Mouse (Mus musculus): Measurements from ENCODE around the gene Arcn1. TPM values are rescaled to one million over a fixed set of nuclear protein-coding genes. Genes with fewer than 3 reads are reported as not detected.

The Arcn1 gene
- polyA plus RNA-seq, 1 experiment from 2014 or later, result 192 TPM

DNA sequence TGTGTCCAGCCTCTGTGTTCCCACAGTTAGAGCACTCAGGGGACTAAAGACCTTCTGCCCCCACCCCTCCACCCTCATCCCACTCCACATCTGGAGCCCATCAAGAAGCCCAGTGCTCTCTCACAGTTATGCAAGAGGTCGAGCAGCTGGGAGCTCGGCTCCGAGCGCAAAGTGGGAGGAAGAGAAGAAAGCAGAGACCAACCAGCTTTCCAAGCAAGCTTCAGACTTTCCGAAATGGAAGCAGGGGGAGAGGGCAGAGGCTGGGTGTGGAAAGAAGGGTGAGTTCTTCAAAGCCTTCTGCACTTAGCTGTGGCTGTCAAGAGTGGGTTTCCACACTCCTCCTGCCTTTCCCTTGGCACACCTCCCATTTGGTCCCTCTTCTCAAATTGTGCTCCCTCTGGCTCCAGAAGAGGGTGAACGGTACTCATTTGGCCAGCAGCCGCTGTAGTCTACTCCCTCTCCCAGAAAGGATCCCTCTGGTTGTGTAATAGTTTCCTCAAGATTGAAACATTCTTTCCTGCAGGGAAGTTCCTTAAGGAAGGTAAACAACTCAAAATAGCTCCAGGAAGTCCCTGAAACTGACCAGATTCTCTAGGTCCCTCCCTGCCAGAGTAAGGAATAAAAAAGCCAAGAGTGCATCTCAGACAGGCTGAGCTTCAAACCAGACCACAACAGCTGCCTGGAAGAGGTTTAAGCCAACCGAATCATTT, 30.2 kb downstream of the Arcn1 start:
- H3K4me1 ChIP-seq, result peaks cover 40% of the 10 kb centered on the region
- H3K4me2 ChIP-seq, result peak overlapping the region; percentile 17
- H3K9me3 ChIP-seq, result no peaks in the 10 kb centered on the region
- H3K4me3 ChIP-seq, result no peak overlapping the region; the same call in 1 of the 2 replicates
- no peak for ATAC-seq (ENCODE audit: insufficient number of reproducible peaks, insufficient read depth, low FRiP score, low TSS enrichment, low read depth)
- H3K9ac ChIP-seq, result peak overlapping the region; percentile 36; the same call in 1 of the 2 replicates
- H3K27ac ChIP-seq, result peak overlapping the region; percentile 81
- H3K36me3 ChIP-seq, result peaks cover 14% of the 10 kb centered on the region
- WGBS, result 29% methylated on average over 8 of the region's 8 CpGs
- peaks cover 18% of the 10 kb centered on the region; the same call in 1 of the 2 replicates for H3K27me3 ChIP-seq

DNA sequence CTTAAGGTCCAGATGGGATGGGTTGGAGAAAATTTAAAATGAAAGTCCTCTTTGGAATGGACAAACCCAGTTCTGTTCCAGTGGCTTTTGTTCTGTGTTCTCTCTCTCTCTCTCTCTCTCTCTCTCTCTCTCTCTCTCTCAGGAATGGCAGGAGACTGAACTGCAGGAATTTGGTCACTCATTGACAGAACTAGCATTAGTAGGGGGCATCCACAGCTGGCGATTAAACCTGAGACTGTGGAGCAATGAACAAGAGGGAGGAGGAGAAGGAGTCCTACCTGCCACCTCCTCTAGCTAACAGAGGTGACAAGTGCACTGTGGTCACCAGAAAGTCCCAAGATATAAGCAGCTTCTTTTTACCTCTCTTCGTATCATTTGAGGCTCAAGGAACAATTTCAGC, 31.3 kb downstream of the Arcn1 start:
- Histone ChIP-seq H3K9me3 (no peaks in the 10 kb centered on the region), H3K9ac (no peak overlapping the region), H3K4me2 (no peak overlapping the region), H3K36me3 (peaks cover 7% of the 10 kb centered on the region; the same call in 1 of the 2 replicates), H3K27ac (peak overlapping the region; percentile 81), H3K27me3 (peaks cover 22% of the 10 kb centered on the region; the same call in 1 of the 2 replicates), H3K4me1 (peaks cover 41% of the 10 kb centered on the region), H3K4me3 (no peak overlapping the region)
- WGBS, result 69% methylated on average over 2 of the region's 2 CpGs
- ATAC-seq (ENCODE audit: insufficient number of reproducible peaks, insufficient read depth, low FRiP score, low TSS enrichment, low read depth), result no peak

DNA sequence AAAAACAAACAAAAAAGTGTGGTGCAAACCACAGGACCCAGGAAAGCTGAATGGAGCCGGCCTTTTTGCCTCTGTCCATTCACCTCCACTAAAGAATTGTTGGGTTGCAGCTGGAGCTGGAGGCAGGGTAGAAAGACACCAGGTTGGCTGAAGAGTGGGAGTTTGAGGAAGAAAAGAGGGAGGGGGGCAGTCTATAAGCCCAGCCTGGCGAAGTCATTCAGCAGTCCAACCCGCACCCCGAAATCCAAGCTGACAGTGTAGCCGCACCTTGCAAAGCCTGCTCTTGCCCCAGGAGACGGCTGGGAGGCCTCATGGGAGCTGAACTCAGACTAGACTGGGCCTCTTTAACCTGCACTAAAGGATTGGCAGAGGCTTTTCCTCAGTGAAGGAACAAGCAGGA, 31.8 kb downstream of the Arcn1 start:
- H3K36me3 ChIP-seq, result peaks cover 3% of the 10 kb centered on the region; the same call in 1 of the 2 replicates
- no peak overlapping the region for H3K4me3 ChIP-seq
- no peak for ATAC-seq (ENCODE audit: insufficient number of reproducible peaks, insufficient read depth, low FRiP score, low TSS enrichment, low read depth)
- H3K4me1 ChIP-seq, result peaks cover 41% of the 10 kb centered on the region
- no peak overlapping the region for H3K9ac ChIP-seq
- peaks cover 22% of the 10 kb centered on the region; the same call in 1 of the 2 replicates for H3K27me3 ChIP-seq
- WGBS, result 61% methylated on average over 6 of the region's 6 CpGs
- no peaks in the 10 kb centered on the region for H3K9me3 ChIP-seq
- no peak overlapping the region for H3K4me2 ChIP-seq
- peak overlapping the region; percentile 81 for H3K27ac ChIP-seq

DNA sequence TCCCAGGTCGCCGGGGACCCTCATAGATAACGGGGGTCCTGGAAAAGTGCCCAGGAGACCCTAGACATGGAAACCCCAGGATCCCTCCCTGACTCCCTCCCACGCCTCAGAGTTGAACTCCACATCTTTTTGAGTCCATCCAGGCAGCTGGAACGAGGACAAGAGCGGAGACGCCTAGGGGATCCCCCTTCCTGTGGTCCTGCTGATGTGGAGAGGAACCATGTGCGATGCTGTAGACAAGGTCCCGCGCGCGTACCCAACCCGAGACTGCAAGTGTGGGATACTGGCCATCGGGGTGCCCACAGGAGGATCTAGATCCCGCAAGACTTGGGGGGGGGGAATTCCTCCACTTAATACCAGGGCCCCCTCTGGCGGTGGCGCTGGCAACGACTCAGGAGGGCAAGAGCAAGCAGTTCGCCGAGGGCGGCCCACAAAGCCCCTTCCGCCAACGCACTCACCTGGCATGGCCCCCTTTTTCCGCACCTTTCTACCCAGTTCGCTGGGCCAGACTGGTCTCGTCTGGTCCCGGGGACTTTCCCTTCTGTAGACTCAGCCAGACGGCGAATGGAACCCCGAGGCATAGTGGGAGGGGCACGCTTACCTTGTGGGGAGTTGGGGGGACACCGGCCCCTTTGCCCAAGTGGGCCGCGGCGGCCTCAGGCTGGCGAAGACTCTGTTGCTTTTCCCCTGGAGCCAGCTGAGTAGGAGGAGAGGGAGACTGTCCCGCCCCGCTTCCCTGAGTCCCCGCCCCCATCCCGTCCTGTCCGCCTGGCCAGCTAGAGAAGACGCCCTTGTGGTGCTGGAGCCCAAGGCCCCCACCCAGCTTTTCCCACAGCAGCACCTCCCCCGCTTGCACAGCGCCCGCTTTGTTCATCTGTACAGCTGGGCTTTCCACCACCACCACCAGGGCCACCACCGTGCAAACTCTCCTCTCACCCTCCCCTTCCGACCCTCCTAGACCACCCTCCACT, 32.8 kb downstream of the Arcn1 start, which contains the start of gene Phldb1:
Gene Phldb1 (minus strand): TSS at position 675 of the 971 bp plus-strand sequence.
- ATAC-seq (ENCODE audit: insufficient number of reproducible peaks, insufficient read depth, low FRiP score, low TSS enrichment, low read depth), result peak; percentile 74
- Histone ChIP-seq H3K4me2 (peak within 1 kb of the TSS; percentile 97), H3K27ac (peak within 1 kb of the TSS; percentile 81), H3K9me3 (no peaks in the 10 kb centered on the region), H3K4me1 (peaks cover 41% of the 10 kb centered on the region), H3K9ac (peak within 1 kb of the TSS; percentile 78), H3K4me3 (peak within 1 kb of the TSS; percentile 63), H3K36me3 (no peaks in the 10 kb centered on the region), H3K27me3 (peaks cover 22% of the 10 kb centered on the region; the same call in 1 of the 2 replicates)
- WGBS, result 2% methylated on average over 47 of the region's 47 CpGs

DNA sequence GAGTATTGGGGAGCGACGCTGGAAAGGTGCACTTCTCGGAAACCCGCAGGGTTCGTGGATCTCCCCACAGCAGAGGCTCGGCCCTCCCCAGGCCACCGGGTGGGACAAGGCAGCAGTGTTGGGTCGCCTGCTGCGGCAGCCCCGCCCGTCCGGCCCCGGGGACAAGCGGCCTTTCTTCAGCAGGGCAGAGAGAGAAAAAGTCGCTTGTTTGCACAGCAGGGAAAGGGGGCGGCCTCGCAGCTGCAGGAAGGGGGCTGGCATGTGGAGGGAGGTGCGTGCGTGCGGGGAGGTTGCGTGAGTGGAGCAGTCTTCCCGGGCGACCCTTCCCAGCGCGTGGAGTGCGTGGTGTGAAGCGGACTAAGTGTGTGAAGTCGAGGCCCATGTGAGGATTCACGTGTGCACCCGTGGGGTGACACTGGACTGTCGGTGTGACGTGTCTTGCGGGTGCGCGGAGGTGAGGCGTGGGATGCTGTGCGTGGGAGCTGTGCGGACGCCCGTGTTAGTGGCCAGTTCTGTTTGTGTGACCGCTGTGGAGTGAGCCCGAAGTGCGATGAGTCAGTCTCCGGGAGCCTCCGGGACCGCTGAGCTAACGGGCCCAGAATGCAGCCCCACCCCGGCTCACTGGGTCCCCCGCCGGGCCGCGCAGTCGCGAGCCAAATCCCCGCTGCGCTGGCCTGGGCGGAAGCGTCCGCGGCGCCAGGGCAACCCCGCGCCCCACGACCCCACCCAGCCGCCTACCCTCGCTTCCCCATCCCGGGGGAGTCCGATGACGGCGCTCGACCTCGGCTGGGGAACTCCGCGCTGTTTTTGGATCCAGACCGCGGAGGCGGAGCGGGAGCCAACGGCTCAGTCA, 33.7 kb downstream of the Arcn1 start:
- peaks cover 22% of the 10 kb centered on the region; the same call in 1 of the 2 replicates for H3K27me3 ChIP-seq
- H3K4me2 ChIP-seq, result peak overlapping the region; percentile 97
- WGBS, result under 1% methylated on average over 78 of the region's 79 CpGs
- H3K27ac ChIP-seq, result peak overlapping the region; percentile 81
- H3K4me1 ChIP-seq, result peaks cover 41% of the 10 kb centered on the region
- H3K9me3 ChIP-seq, result no peaks in the 10 kb centered on the region
- H3K4me3 ChIP-seq, result peak overlapping the region; percentile 63
- no peaks in the 10 kb centered on the region for H3K36me3 ChIP-seq
- peak overlapping the region; percentile 78 for H3K9ac ChIP-seq
- ATAC-seq (ENCODE audit: insufficient number of reproducible peaks, insufficient read depth, low FRiP score, low TSS enrichment, low read depth), result peak; percentile 32

DNA sequence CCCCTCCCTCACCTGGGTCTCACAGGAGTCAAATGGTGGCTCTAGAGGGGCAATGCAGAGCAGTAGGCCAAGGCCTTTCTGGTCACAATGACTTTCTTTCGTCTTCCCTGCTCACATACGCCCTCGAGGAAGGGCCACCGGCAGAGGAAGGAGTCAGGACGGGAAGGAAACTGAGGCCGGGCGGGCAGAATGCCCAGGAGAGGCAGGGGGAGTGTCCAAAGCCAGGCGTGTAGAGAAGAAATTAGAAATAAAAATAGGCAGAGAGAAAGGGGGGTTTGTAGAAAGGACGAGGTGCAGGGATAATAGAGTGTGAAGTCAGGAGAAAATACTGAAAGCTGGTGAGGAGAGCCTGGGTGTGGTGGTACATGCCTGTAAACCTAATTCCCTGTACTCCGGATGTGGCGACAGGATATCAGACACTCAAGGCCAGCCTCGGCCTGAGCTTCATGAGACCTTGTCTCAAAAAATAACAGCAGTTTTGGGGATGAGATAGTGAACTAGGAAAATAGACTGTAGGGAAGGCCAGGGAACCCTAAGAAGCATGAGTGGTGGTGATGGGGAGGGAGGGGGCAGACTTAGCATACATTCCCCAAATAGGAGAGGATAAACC, 34.6 kb downstream of the Arcn1 start:
- Histone ChIP-seq H3K9me3 (no peaks in the 10 kb centered on the region), H3K4me1 (peaks cover 40% of the 10 kb centered on the region), H3K9ac (peak overlapping the region; percentile 78), H3K4me3 (peak overlapping the region; percentile 63), H3K4me2 (peak overlapping the region; percentile 97), H3K27ac (peak overlapping the region; percentile 81), H3K36me3 (no peaks in the 10 kb centered on the region), H3K27me3 (peaks cover 22% of the 10 kb centered on the region; the same call in 1 of the 2 replicates)
- ATAC-seq (ENCODE audit: insufficient number of reproducible peaks, insufficient read depth, low FRiP score, low TSS enrichment, low read depth), result no peak
- WGBS, result 42% methylated on average over 12 of the region's 12 CpGs

DNA sequence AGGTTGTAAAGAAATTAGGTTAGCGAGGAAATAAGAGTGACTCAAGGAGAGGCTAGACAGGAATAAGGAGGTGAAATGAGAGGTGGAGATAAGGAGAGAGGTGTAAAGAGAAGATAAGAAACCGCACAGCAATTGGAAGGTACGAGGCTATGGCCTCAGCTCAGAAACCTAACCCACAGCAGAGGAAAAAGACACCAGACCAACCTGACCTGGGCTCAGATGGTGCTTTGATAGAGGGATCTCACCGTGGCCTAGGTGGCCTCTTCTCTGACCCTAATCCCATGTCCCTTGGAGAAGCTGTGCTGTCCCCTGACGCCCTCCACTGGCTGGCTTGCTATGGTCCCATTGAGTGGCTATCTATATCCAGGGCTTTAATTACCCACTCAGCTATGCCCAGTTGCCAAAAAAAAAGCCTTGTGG, 35.5 kb downstream of the Arcn1 start:
- Histone ChIP-seq H3K27ac (no peak overlapping the region), H3K4me3 (no peak overlapping the region), H3K27me3 (peaks cover 22% of the 10 kb centered on the region; the same call in 1 of the 2 replicates), H3K9ac (no peak overlapping the region), H3K36me3 (no peaks in the 10 kb centered on the region), H3K4me1 (peaks cover 39% of the 10 kb centered on the region), H3K4me2 (peak overlapping the region; percentile 97), H3K9me3 (no peaks in the 10 kb centered on the region)
- 71% methylated on average over 5 of the region's 5 CpGs for WGBS
- ATAC-seq (ENCODE audit: insufficient number of reproducible peaks, insufficient read depth, low FRiP score, low TSS enrichment, low read depth), result no peak

DNA sequence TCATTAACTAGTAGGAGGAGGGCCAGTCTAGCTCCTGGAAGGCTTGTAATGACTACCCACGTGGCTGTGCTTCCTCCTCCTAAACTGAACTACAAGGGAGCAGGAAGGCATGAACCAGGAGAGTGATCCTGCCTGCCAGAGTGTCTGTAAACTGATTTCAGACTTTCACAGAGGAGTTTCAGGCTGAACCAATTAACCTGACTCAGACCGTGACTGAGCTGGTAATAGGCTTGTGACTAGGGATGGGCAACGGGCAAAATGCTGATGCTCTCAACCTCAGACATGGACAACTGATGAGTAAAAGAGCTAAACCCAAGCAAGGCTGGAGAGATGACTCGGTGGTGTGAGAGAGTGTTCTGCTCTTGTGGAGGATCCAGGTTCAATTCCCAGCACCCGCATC, 40.2 kb downstream of the Arcn1 start:
- Histone ChIP-seq H3K4me3 (no peak overlapping the region), H3K27me3 (peaks cover 4% of the 10 kb centered on the region; the same call in 1 of the 2 replicates), H3K27ac (no peak overlapping the region), H3K4me2 (no peak overlapping the region), H3K4me1 (peaks cover 54% of the 10 kb centered on the region), H3K36me3 (0 out of 2 replicates have a peak, but pooled peaks cover 2% of the 10 kb centered on the region), H3K9ac (no peak overlapping the region), H3K9me3 (no peaks in the 10 kb centered on the region)
- no peak for ATAC-seq (ENCODE audit: insufficient number of reproducible peaks, insufficient read depth, low FRiP score, low TSS enrichment, low read depth)
- 40% methylated on average over 5 of the region's 5 CpGs for WGBS

DNA sequence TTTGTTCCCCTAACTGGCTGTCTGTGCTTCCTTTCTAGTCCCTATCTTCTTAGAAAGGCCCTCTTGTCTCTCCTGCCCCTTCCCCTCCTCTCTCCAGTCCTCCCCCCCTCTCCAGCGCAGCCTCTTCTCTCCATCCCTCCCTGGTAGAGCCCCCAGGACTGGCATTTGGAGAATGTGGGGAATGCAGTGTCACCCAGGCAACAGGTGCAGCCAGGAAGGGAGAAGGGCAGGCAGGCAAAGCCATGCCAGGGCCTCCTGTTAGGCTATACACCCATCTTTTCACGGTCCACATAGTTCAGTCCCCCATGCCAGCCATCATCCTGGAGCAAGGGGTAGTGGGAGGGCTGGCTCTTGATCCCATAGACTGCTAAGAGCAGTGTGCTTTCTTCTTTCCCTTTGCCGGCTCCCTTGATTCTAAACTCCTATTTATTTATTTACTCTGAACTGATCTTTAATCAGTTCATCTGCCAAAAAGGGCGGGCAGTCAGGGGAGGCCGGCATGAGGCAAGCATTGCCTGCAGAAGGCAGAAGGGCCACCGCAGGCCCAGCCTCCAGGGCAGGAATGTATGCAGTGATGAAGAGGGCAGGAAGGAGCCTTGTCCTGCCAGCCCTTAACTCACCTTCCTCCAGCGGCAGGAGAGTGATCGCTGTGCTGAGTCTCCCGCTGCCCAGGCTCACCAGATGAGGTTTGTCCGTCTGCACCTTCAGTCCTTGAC, 41.1 kb downstream of the Arcn1 start:
- no peak for ATAC-seq (ENCODE audit: insufficient number of reproducible peaks, insufficient read depth, low FRiP score, low TSS enrichment, low read depth)
- peak overlapping the region; percentile 46; the same call in 1 of the 2 replicates for H3K9ac ChIP-seq

DNA sequence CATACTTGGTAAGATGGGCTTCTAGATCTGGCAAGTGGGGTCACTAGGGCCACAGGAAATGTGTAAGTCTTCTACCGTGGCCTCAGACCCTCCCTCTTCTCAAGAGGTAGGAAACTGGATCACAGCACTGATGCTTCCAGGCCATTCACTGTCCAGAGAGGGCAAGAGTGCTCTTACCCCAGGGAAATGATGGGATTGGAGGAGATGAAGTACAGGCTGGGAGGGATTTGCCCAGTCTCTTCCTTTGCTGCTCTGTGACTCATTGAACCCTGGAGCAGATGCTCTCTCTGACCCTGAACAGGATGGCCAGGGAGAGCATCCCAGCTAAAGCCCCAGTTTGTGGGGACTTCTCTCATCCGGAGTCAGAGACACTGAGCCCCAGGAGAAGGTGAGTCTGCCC, 43.0 kb downstream of the Arcn1 start:
- Histone ChIP-seq H3K27ac (peak overlapping the region; percentile 81), H3K4me2 (0 out of 2 replicates have a peak overlapping the region, but pooled peaks have one; percentile 26), H3K9ac (no peak overlapping the region), H3K4me1 (peaks cover 74% of the 10 kb centered on the region), H3K27me3 (no peaks in the 10 kb centered on the region), H3K9me3 (no peaks in the 10 kb centered on the region), H3K36me3 (0 out of 2 replicates have a peak, but pooled peaks cover 2% of the 10 kb centered on the region), H3K4me3 (no peak overlapping the region)
- 26% methylated on average over 2 of the region's 2 CpGs for WGBS
- ATAC-seq (ENCODE audit: insufficient number of reproducible peaks, insufficient read depth, low FRiP score, low TSS enrichment, low read depth), result no peak

More for the DNA sequence above, 41.1 kb downstream of the Arcn1 start:
- Histone ChIP-seq H3K27ac (peak overlapping the region; percentile 44; the same call in 1 of the 2 replicates), H3K27me3 (no peaks in the 10 kb centered on the region), H3K9me3 (no peaks in the 10 kb centered on the region), H3K4me2 (peak overlapping the region; percentile 2; the same call in 1 of the 2 replicates), H3K36me3 (0 out of 2 replicates have a peak, but pooled peaks cover 2% of the 10 kb centered on the region), H3K4me3 (no peak overlapping the region), H3K4me1 (peaks cover 60% of the 10 kb centered on the region)
- WGBS, result 29% methylated on average over 10 of the region's 10 CpGs

All from embryonic facial prominence, embryonic 13.5 days (tissue).